Mouse (Mus musculus) embryonic facial prominence, embryonic 14.5 days (tissue): ENCODE measurements around the gene Tapbp. TPM values are rescaled to one million over a fixed set of nuclear protein-coding genes. Genes with fewer than 3 reads are reported as not detected.
"Not testable (repeated sequence)": the region's sequence is repeated elsewhere in the genome, so short reads cannot be mapped to it uniquely, and the experiment has no call there.

ENCODE experiments used
- ATAC-seq: fragments of 200-750 bp; cut with Nextera tagmentation; 2 replicates; pipeline ENCODE4 v1.8.0; 2017; ENCODE audit warnings: low read depth, moderate number of reproducible peaks, moderate TSS enrichment
- DNase-seq: peaks from one replicate; pipeline ENCODE4 v3.0.0-alpha.2; 2015; ENCODE audit warnings: low spot score
- H3K27ac ChIP-seq: fragments of 300-500 bp; sonication (generic); replicated peaks from 2 replicates; pipeline ENCODE4 v1.5.1; 2014; ENCODE audit warnings: low read depth, mild to moderate bottlenecking, low read length, moderate library complexity
- H3K27me3 ChIP-seq: fragments of 300-500 bp; sonication (generic); replicated peaks from 2 replicates; pipeline ENCODE4 v1.6.1; 2014; ENCODE audit warnings: low read length; ENCODE audit not compliant: control insufficient read depth, insufficient read depth
- H3K36me3 ChIP-seq: fragments of 300-500 bp; sonication (generic); 2 replicates; pipeline ENCODE4 v1.6.1; 2014; ENCODE audit warnings: low read length, mixed read lengths; ENCODE audit not compliant: control insufficient read depth, insufficient read depth
- H3K4me1 ChIP-seq: fragments of 300-500 bp; sonication (generic); 2 replicates; pipeline ENCODE4 v1.6.1; 2014; ENCODE audit warnings: antibody characterized with exemption, low read length; ENCODE audit not compliant: control insufficient read depth, insufficient read depth
- H3K4me2 ChIP-seq: fragments of 300-500 bp; sonication (generic); 2 replicates; pipeline ENCODE4 v1.6.1; 2014; ENCODE audit warnings: low read depth, mild to moderate bottlenecking, low read length, moderate library complexity, mixed read lengths
- H3K4me3 ChIP-seq: fragments of 300-500 bp; sonication (generic); 2 replicates; pipeline ENCODE4 v1.5.1; 2014; ENCODE audit warnings: low read depth, mild to moderate bottlenecking, low read length
- H3K9ac ChIP-seq: fragments of 300-500 bp; sonication (generic); 2 replicates; pipeline ENCODE4 v1.6.1; 2014; ENCODE audit warnings: low read depth, mild to moderate bottlenecking, low read length, moderate library complexity, mixed read lengths
- H3K9me3 ChIP-seq: fragments of 300-500 bp; sonication (generic); 2 replicates; pipeline ENCODE4 v1.6.1; 2016; ENCODE audit warnings: low read length; ENCODE audit not compliant: control insufficient read depth
- whole genome bisulfite sequencing: fragments of 180-500 bp; shearing (Covaris S2); extraction: QIAGEN DNeasy Blood & Tissue Kit; methylation state at CpG from one replicate; pipeline ENCODE4 v1.1.7; 2014; 5-methylcytosine and 5-hydroxymethylcytosine counted together
- polyA plus RNA-seq: library from polyadenylated mRNA; unstranded; fragments of >200 nt; fragmentation: Nextera tagmentation; extraction: Ambion mirVana; gene quantifications from 2 replicates; pipeline ENCODE4 v1.2.1, GENCODE M21; 2014

The Tapbp gene
- polyA plus RNA-seq, 1 experiment from 2014 or later = 31.9 TPM

DNA sequence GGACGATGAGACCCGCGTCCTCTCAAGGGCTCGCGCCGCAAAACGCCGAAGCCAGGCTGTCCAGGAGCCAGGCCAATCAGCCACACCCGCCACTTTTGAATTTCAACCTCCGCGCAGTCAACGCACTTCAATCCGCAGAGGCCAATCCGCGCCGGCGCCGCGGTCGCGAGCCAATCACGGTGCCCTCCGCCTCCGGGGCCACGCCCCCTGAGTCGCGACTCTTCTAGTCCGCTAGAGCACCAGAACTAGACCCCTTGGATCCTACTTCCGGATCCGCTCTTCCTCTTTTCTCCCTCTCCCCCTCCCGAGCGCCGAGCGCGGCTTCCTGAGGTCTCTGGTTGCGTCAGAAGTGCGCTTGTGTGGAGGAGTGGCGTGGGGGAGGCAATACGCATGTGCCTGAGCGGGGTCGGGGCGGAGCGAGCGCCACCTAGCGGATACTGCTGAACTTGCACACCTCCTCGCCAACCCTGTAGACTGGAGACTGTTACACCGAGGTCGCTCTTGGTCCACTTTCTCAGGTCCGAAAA, 25.1 kb upstream of the Tapbp start, which contains the start of gene Kifc1:
Gene Kifc1 (minus strand): TSS at position 129 of the 527 bp plus-strand sequence.
- ATAC-seq (peak; percentile 99), DNase-seq (peak; percentile 100)
- Histone ChIP-seq H3K27me3 (no peaks in the 10 kb centered on the region), H3K9me3 (no peaks in the 10 kb centered on the region), H3K4me2 (peak within 1 kb of the TSS; percentile 63), H3K4me3 (peak within 1 kb of the TSS; percentile 61), H3K36me3 (0 out of 2 replicates have a peak, but pooled peaks cover 8% of the 10 kb centered on the region), H3K4me1 (peaks cover 9% of the 10 kb centered on the region; the same call in 1 of the 2 replicates), H3K27ac (no peak within 1 kb of the TSS), H3K9ac (peak within 1 kb of the TSS; percentile 70)
- WGBS = 1% methylated on average over 30 of the region's 49 CpGs

DNA sequence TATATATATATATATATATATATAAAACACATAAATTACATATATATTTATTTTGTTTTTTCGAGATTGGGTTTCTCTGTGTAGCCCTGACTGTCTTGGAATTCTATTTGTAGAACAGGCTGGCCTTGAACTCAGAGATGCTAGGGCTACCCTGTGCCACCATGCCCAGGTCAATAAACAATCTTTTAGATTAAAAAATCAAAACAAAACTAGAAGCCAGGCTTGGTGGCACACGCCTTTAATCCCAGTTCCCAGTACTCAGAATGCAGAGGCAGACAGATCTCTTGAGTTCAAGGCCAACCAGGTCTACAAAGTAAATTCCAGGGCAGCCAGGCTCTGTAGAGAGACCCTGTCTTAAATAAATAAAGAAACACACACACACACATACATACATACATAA, 24.3 kb upstream of the Tapbp start:
- H3K9ac ChIP-seq = no peak overlapping the region
- H3K9me3 ChIP-seq = no peaks in the 10 kb centered on the region
- H3K4me1 ChIP-seq = peaks cover 9% of the 10 kb centered on the region; the same call in 1 of the 2 replicates
- ATAC-seq (no peak), DNase-seq (no peak)
- H3K4me3 ChIP-seq = no peak overlapping the region
- no peak overlapping the region for H3K4me2 ChIP-seq
- WGBS = 66% methylated on average over 2 of the region's 2 CpGs
- H3K27ac ChIP-seq = no peak overlapping the region
- H3K27me3 ChIP-seq = no peaks in the 10 kb centered on the region
- H3K36me3 ChIP-seq = 0 out of 2 replicates have a peak, but pooled peaks cover under 1% of the 10 kb centered on the region

DNA sequence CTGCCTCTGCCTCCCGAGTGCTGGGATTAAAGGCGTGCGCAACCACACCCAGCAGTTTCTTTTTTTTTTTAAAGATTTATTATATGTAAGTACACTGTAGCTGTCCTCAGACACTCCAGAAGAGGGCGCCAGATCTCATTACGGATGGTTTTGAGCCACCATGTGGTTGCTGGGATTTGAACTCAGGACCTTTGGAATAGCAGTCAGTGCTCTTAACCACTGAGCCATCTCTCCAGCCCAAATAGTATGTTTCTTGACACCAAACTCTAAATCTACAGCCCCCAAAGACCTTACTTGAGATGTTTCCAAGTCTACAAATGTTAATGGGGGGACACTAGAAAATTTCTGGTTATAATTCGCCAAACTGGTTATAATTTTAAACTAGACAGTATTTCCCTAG, 23.8 kb upstream of the Tapbp start:
- 70% methylated on average over 6 of the region's 6 CpGs for WGBS
- not testable (repeated sequence) for H3K9me3 ChIP-seq, H3K9ac ChIP-seq, ATAC-seq, H3K4me1 ChIP-seq, H3K27ac ChIP-seq, H3K4me2 ChIP-seq, H3K4me3 ChIP-seq, H3K27me3 ChIP-seq, H3K36me3 ChIP-seq, DNase-seq

DNA sequence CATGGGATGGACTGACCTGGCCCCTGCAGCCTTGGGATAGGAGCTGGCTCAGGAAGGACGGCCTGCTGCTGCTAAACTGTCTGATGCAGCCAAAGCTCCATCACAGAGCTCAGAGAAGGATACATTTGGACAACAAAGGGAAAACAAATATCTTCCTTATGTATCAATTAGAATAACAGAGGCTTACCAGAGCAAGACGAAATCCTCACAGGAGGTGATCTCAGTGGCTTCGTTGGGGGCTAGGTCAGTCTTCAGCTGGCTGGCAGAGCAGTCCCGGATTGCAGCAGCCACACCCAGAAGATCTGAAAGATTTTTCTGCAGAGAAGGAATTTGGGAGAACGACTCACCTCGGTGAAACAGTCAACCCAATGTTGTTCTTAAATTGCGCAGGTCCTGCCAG, 23.3 kb upstream of the Tapbp start:
- DNase-seq = no peak
- 14% methylated on average over 7 of the region's 7 CpGs for WGBS
- no peaks in the 10 kb centered on the region for H3K9me3 ChIP-seq
- no peaks in the 10 kb centered on the region for H3K36me3 ChIP-seq
- H3K9ac ChIP-seq = no peak overlapping the region
- no peak for ATAC-seq
- no peak overlapping the region for H3K4me2 ChIP-seq
- H3K4me3 ChIP-seq = no peak overlapping the region
- no peaks in the 10 kb centered on the region for H3K27me3 ChIP-seq
- H3K27ac ChIP-seq = no peak overlapping the region
- peaks cover 9% of the 10 kb centered on the region; the same call in 1 of the 2 replicates for H3K4me1 ChIP-seq

DNA sequence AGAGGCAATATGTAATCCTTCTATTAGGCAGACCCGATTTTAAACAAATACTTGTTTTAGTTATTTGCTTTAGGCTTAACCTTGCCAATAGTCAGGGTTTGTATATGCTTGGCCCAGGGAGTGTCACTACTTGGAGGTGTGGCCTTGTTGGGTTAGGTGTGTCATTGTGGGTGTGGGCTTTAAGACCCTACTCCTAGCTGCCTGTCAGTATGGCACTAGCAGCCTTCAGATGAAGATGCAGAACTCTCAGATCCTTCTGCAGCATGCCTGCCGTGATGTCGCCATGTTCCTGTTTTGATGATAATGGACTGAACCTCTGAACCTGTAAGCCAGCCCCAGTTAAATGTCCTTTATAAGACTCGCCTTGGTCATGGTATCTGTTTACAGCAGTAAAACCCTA, 22.7 kb upstream of the Tapbp start:
- ATAC-seq, H3K4me3 ChIP-seq, DNase-seq, H3K27ac ChIP-seq, H3K27me3 ChIP-seq, H3K4me1 ChIP-seq, H3K36me3 ChIP-seq, H3K9ac ChIP-seq, H3K4me2 ChIP-seq, H3K9me3 ChIP-seq: not testable (repeated sequence)
- 74% methylated on average over 4 of the region's 4 CpGs for WGBS

GRCm38 (mm10) chr17:33897114-33897794, 18.4 kb upstream of the Tapbp start:
- Histone ChIP-seq H3K4me2 (no peak overlapping the region), H3K4me1 (no peaks in the 10 kb centered on the region), H3K27ac (no peak overlapping the region), H3K27me3 (no peaks in the 10 kb centered on the region), H3K9me3 (no peaks in the 10 kb centered on the region), H3K9ac (no peak overlapping the region), H3K36me3 (no peaks in the 10 kb centered on the region), H3K4me3 (no peak overlapping the region)
- peak; percentile 60 for DNase-seq
- WGBS = 39% methylated on average over 6 of the region's 6 CpGs
- no peak for ATAC-seq

DNA sequence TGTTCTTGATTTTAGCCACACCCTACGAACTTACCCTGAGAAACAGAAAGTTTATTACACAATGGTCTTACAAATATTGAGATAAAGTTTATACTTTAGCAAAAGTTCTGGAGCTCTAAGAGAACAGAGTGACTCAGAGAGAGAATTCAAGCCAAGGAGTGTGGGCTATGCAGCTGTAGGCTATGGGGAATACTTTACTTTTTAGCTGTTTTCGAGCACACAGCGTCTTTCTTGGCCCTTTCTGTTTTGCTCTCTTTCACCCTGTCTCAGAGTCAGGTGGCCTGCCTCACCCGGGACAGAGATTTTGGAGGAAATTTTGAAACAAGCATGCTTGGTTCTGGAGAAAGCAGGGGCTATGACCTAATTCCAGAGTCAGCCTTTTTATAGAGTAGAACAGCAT, 17.5 kb upstream of the Tapbp start:
- not testable (repeated sequence) for H3K27ac ChIP-seq, ATAC-seq, H3K4me1 ChIP-seq, H3K4me3 ChIP-seq, DNase-seq, H3K36me3 ChIP-seq, H3K9ac ChIP-seq, H3K4me2 ChIP-seq, H3K9me3 ChIP-seq, H3K27me3 ChIP-seq
- 78% methylated on average over 4 of the region's 4 CpGs for WGBS

DNA sequence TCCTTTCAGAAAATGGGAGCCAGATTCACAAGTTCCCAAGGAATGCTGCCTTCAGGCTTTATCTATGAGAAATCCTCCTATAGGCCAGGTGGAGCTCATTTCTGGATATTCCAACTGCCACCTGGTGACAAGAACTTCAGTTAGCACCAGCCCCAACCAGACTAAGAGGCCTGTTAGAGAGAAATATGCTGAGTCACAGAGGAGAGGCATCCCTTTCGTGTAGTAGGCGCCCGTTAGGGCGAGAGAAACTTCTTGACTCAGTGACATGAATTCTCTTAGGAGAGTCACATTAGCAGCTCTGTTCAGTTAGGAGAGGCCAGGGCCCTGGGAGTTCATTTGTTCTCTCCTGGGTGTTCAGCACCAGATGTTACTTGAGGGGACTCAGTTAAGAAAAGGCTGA, 16.1 kb upstream of the Tapbp start:
- no peaks in the 10 kb centered on the region for H3K4me1 ChIP-seq
- no peak overlapping the region for H3K27ac ChIP-seq
- H3K27me3 ChIP-seq = no peaks in the 10 kb centered on the region
- H3K9ac ChIP-seq = no peak overlapping the region
- no peak for DNase-seq
- no peak overlapping the region for H3K4me2 ChIP-seq
- WGBS = 76% methylated on average over 4 of the region's 4 CpGs
- ATAC-seq = no peak
- no peaks in the 10 kb centered on the region for H3K9me3 ChIP-seq
- H3K4me3 ChIP-seq = no peak overlapping the region
- H3K36me3 ChIP-seq = no peaks in the 10 kb centered on the region
